Mouse (Mus musculus): ENCODE measurements at regions not wholly inside any gene's neighbourhood (a gene's known extent, or its start where the extent isn't known, plus 50 kb on each side); places are given as distances from the start of the nearest gene placed in this dataset.

DNA sequence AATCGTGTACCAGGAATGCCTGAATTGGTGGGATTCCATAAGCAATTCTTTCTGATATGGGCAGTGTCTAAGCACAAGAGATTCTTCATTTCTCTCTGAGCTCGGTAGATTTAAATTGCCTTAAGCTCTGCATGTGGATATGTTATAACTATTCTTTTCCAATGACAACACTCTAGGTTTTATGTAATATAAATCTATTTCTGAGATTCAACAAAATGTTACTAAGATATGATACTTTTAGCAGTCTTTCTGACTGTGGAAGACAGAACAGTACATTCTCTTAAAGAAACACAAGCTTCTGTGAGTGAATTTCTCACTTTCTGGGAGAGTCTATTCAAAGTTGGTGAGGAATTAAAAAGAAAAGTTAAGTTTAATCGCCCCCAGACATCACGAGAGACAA is 373.6 kb upstream of the Vrk2 start:
- TF ChIP-seq CTCF (IDR thresholded peaks at IDR 0.05; ENCODE audit: low read depth, low read length): no peak
- no peak for TF ChIP-seq POLR2A (IDR thresholded peaks at IDR 0.05; ENCODE audit: borderline replicate concordance, low read depth, low read length)
